Mouse (Mus musculus): ENCODE results near the gene Bicc1.

DNA sequence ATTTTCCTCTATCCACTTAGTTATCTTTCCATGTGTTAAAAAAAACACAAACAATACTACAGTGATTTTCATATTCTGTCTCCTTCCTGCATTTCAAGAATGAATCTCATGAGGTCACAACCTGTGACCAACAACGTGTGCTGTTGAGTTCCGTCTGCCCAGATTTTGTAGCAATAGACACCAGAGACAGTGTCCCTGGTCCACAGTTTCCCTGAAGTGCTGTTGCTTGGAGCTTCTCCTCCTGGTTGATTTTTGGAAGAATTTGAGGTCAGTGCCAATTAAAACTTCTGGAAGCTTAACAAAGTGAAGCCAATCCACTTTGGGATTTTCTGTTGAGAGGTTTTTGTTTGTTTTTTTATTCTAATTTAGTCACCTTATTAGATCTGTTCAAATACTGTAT is 16.9 kb downstream of the Bicc1 start:
- no peak for TF ChIP-seq CTCF (IDR thresholded peaks at IDR 0.05; ENCODE audit: low read depth)
- TF ChIP-seq EP300 (IDR thresholded peaks at IDR 0.05; ENCODE audit: low read depth) = no peak
